Mouse (Mus musculus): Measurements from ENCODE around the gene Fgf7.
A peak's percentile ranks its signal among the peaks of the same experiment; 100 is the strongest.

The Fgf7 gene

DNA sequence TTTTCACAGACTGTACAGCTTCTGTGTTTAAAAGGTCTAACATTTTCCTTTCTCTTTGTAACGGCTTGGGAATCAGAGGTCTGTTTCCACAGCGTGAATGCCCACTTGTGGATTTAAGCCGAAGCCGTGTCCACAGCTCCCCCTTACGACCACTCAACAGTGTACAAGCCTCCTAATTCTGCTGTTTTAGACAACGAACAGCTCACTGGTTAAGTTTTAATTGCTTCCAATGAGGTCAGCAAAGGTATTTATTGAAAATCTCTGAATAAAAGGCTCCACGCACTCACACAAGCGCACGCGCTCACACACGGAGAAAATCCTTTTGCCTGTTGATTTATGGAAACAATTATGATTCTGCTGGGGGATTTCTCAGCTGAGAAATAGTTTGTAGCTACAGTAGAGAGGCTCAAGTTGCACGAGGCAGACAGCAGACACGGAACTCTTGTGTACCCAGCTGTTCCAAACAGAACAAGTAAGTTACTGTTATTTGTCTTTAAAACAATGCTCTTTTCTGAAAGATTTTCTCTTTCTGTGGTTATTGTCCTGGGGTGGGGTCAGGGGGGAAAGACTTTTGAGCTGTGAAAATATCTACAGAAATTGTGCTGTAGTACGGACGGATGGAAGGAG lies at the start of gene Fgf7:
Fgf7 (plus strand) TSS at position 280 of the 627 bp plus-strand sequence.
- DNase-seq (ENCODE audit: low spot score) = peak; percentile 50

GRCm38 (mm10) chr2:126002291-126002690 lies 32.2 kb upstream of the Fgf7 start:
- DNase-seq (ENCODE audit: low spot score) = no peak

GRCm38 (mm10) chr2:126006088-126006487 lies 28.4 kb upstream of the Fgf7 start:
- DNase-seq (ENCODE audit: low spot score) = peak; percentile 73

- no peak for DNase-seq (ENCODE audit: low spot score)
Measured at GRCm38 (mm10) chr2:126006742-126007141, 27.7 kb upstream of the Fgf7 start.

GRCm38 (mm10) chr2:126014989-126015710 lies 19.3 kb upstream of the Fgf7 start:
- DNase-seq (ENCODE audit: low spot score) = no peak

DNA sequence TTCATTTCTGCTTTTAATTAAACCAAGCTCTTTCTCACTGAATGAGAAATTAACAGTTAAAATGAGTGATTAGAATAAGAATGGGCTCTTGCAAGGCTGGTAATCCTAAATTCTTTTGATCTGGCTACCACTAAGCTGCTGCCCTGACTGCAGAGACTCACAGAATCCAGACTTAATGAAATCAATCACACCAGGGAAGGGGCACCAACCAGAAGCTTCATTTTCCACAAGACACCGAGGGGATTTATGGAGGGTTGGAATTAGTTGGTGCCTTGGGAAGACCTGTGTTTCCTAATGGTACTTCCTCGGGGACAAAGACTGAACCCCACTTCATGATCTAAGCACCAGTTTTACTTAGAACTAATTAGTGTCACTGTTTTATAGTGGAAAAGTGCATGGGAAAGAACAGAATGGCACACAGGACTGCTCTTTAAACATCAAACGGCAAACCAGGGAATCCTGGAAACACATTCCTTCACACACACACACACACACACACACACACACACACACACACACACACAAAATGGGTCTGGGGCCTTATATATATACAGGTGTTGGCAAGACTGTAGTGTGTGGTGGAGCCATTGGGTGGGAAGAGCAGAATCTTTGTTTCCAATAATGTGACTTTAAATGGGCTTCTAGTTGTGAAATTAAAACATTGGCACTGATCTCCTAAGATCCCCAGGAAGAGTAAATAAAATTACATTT lies 18.5 kb upstream of the Fgf7 start:
- DNase-seq (ENCODE audit: low spot score) = no peak

DNA sequence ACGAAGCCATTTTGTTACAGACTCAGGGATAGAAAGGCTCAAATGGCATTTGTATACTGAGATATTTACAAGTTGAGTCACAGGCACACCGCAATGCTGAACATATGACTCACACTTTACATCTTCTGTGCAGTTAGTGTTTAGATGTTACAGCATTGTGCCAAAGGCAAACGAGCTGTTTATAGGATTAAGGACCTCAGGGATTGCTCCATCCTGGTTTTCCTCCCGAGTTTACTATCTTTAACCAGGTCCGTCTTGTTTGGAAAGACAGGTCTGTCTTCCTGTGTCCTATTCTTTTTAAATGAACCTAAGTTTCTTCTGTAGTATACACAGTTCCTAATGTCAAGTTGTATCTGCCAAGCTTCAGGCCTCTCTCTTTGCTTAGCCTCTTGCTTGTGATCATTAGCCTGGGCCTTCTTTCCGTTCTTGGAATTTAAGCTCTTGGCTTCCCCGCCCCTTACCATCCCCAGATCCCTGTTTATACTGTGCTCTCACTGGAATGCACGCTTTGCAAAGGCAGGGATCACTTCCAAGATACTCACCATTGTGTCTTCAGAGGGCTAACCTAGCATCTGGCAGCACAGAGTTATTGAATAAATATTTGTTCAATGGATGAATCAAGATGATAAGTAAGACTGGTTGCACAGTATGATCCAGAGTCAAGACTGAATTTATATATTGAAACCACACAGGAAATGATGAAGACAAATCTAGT lies 3.1 kb upstream of the Fgf7 start:
- no peak for DNase-seq (ENCODE audit: low spot score)

DNA sequence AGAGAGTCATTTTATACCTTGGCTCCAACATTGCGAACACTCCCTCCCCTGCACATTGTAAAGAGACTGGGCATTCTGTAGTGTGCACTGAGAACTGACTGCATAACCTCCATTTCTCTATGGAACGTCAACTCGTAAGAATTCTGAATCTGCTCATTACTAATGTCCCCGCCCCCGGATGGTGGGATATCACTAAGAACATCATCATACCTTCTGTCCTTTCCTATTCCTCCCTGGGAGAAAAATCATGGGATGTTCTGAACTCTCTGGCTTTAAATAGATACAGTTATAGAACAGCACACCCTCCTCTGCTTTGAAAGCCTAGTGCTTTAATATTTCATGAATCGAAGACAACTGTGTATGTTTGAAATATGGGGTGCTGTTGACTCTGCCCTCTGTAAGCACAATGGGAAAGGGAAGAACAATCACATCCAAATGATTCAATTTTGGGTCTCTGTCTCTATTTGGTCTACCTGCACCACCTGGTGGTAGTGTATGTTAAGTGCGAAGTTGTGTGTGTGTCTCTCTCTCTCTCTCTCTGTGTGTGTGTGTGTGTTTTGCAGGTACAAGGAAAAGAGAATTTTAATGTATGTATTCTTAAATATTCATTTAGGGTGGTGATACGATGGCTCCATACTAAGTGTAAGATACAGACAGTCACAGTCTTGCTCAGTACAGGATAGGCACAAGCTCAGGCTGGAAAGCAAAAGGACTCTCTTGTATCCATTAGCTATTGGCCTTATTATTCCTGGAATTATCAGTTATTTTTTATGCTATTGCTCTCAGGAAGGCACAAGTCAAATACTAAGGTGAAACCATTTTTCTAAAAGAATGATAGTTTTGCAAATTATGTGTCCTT lies 1.1 kb upstream of the Fgf7 start:
- DNase-seq (ENCODE audit: low spot score) = no peak

DNA sequence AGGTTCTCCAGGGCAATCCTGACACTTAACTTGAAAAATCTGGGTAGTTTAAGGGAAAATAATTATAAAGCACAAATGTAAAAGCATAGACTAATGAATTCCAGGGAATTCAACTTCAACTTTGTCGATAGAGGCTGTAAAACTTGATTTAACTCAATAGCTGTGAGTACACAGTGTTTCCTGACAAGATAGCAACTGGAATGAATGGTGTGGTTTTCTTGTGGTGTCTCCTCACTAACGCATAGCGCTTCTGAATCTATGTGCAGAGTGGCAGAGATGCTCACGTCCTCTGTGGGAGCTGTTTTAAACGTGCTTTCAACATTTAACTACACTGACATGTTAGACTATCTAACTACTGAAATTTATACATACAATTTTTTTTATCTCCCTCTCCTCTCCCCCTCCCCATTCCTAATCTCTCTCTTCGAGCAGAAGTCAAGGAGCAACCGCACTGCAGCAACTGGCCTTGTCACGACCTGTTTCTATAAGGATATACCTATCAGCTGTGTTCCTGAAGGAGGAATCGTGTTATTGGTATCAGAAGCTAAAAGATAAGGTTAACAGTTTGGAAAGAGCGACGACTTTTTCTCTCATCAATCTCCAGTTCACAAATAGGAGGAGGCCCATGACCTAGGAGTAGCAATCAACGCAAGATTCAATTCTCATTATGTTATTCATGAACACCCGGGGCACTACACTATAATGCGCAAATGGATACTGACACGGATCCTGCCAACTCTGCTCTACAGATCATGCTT lies 734 bp downstream of the Fgf7 start:
- DNase-seq (ENCODE audit: low spot score) = no peak

- DNase-seq (ENCODE audit: low spot score) = no peak
Measured at GRCm38 (mm10) chr2:126036121-126036520, 1.7 kb downstream of the Fgf7 start.

DNA sequence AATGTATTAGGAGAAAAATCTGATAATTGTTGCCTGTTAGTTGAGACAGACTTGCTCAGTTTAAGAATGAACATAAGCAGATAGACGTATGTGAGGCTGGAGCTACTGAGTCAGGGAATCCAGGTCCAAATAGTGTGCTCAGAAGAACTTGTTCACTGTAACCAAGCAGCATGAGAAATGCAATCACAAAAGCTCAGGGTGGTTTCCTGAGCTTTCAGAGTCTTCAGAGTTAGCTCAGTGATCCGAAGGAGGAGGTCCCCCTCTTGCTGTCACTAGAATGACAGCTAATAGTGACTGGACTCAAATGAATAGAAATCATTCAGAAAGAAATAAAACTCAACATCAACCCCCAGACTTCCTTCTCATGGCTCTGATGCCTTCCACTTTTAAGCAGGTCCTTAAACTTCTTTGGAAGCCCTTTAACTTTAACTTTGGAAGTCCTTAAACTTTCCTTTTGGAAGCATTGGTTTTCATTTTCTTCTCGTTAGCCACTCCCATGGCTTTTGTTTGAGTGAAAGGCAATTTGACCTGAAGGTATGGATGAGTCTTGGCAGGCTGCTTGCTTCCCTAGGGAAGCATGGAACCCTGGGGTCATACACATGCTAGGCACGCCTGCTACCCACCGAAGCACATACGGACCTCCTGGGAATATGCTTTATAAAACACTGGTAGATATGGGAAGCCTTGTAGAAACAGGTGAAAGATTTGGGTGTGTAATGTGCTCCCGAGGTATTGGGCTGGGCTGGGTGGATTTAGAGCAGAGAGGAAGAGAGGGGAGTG lies 4.0 kb downstream of the Fgf7 start:
- no peak for DNase-seq (ENCODE audit: low spot score)

- DNase-seq (ENCODE audit: low spot score) = no peak
Measured at GRCm38 (mm10) chr2:126039414-126039891, 5.0 kb downstream of the Fgf7 start.

- no peak for DNase-seq (ENCODE audit: low spot score)
Measured at GRCm38 (mm10) chr2:126040651-126041050, 6.2 kb downstream of the Fgf7 start.

GRCm38 (mm10) chr2:126041237-126041636 lies 6.8 kb downstream of the Fgf7 start:
- DNase-seq (ENCODE audit: low spot score) = no peak

DNA sequence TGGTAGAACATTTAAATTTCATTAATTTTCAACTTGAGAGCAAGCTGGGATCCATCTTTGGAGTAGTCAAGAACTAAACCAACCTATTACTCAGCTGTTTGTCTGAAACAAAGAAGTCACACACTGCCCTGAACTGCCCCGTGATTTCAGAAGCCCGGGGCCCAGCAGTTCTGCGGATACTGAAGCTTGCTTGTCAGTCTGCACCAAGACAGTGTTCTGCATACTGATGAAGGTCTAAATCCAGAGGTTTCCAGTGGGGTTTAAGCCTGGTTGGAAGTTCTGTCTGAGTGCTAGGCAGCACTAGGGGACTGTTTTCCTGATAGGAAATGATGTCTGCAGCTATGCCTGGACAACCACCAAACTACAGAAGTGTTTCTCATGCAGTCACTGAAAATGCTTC lies 8.2 kb downstream of the Fgf7 start:
- no peak for DNase-seq (ENCODE audit: low spot score)

DNA sequence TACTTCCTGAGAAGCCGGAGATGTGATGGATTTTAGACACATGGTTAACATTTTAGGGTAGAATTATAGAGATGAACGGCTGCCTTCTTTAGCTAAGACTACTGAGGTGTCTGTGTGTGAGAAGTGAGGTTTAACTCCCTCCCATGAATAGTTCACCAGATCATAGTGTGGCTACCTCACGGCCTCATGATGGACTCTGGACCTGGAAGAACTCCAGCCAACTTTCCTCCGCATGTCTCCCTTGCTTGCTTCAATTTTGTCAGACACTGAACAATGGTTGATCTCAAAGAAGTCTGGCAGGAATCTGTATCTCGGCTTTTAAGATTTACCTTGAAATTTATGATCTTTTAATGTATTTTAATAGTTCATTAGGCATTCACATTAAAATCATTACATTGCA lies 11.2 kb downstream of the Fgf7 start:
- no peak for DNase-seq (ENCODE audit: low spot score)

DNA sequence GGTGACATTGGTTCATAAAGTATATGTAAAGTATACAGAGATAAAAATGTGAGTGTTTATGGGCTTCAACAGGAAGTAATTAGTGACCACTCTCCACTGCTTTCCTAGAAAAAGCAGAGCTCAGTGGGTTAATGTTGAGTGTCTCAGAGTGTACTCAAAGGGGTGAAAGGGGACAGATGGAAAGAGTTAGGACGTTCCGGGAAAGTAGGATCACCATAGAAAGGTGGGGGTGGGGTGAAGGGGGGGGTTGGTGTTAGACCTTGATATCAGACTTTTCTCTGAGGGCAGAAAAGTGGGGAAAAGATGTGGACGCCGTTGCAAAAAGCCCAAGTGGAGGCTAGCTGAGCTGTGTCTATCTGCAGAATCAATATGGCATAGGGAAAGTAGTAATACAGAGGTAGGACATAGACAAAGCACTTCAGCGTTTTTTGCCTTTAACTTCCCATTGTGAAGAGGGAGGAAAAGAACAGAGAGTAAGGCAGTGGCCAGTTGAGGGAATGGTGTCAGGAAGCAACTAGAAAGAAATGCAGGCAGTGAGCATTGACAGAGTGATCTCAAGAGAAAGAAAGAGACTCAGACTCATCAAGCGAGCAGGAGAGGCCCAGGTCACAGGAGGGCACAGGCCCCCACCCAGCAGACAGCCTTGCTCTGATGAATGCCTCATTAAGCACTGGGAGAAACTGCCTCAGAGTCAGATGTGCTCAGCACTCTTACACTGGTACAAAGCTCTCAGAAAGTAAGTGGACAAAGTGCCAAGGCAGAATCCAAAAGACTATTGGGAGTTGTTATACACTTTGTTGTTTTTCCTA lies 18.5 kb downstream of the Fgf7 start:
- no peak for DNase-seq (ENCODE audit: low spot score)

- DNase-seq (ENCODE audit: low spot score) = no peak
Measured at GRCm38 (mm10) chr2:126053657-126054056, 19.2 kb downstream of the Fgf7 start.

DNA sequence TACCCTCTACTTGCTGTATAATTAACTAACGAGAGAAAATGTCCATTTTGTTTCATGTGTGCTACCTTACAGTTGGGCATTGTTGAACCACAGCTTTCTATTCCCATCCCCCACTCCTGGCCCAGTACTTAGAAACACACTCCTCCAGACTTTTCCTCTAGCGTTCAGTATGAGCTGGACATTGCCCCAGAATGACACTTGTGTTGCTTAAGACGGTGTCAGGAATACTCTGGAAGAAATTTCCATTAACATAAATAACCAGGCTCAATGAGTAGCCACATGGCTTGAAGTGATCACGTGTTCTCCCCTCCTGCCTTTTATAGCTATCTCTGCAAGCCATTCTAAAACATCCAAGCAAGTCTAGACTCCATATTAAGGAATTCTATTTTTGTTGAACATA lies 26.1 kb downstream of the Fgf7 start:
- no peak for DNase-seq (ENCODE audit: low spot score)

All from testis, postnatal 10 days (tissue).